Mouse (Mus musculus): ENCODE results near the gene Focad. TPM values are rescaled to one million over a fixed set of nuclear protein-coding genes. Genes with fewer than 3 reads are reported as not detected.

Focad gene
- polyA plus RNA-seq, 1 experiment from 2014 or later, result 18.6 TPM

DNA sequence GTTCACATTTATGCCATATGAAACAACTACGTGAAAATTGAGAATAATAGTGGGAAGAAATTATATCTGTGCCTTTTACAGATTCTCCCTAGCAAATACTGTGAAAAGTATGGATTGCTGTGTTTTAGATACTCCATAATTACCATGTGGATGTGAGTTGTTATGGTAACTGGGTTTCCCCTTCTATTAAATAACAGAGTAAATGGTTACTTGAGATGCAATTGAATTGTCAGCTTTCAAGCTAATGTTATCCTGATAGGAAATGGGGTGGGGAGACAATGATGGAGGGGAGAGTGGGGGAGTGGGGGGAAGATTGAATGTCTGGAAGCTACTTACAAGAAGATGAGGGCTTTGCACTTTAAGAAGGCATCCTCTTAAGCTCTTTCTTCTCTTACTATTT lies 225.6 kb downstream of the Focad start:
- Histone ChIP-seq H3K4me3 (ENCODE audit: low read depth, low read length) (no peak overlapping the region), H3K4me1 (ENCODE audit: control insufficient read depth, insufficient read depth, low read length) (no peaks in the 10 kb centered on the region), H3K27me3 (replicated peaks; ENCODE audit: control insufficient read depth, insufficient read depth, low read length) (no peaks in the 10 kb centered on the region), H3K4me2 (ENCODE audit: low read depth, low read length) (no peak overlapping the region), H3K9ac (ENCODE audit: low read depth, low read length) (no peak overlapping the region), H3K36me3 (ENCODE audit: control insufficient read depth, insufficient read depth, low read length) (no peaks in the 10 kb centered on the region), H3K9me3 (ENCODE audit: control insufficient read depth, low read length) (no peaks in the 10 kb centered on the region), H3K27ac (replicated peaks; ENCODE audit: low read depth, low read length) (no peak overlapping the region)
- ATAC-seq (ENCODE audit: low read depth), result no peak
- 81% methylated on average over 1 of the region's 1 CpGs for WGBS
- no peak for DNase-seq (ENCODE audit: low spot score)

DNA sequence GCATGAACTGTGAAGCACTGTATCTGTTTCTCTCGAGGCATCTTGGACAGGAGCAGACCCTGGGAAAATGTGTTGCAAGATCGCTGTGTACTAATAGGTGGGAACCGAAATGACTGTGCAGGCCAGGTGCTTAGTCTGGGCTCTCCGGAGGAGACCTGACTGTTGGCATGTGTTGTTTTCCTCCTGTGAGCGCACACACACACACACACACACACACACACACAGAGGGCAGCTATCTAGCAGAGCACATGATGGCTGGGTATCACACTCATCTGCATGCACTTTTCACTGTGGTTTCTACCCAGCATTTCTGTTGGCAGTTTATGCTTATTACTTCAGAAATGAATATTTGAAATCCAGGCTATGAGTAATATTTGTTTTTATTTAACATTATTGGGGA lies 231.0 kb downstream of the Focad start:
- Histone ChIP-seq H3K4me1 (ENCODE audit: control insufficient read depth, insufficient read depth, low read length) (no peaks in the 10 kb centered on the region), H3K9ac (ENCODE audit: low read depth, low read length) (no peak overlapping the region), H3K9me3 (ENCODE audit: control insufficient read depth, low read length) (no peaks in the 10 kb centered on the region), H3K36me3 (ENCODE audit: control insufficient read depth, insufficient read depth, low read length) (no peaks in the 10 kb centered on the region), H3K4me3 (ENCODE audit: low read depth, low read length) (no peak overlapping the region), H3K27me3 (replicated peaks; ENCODE audit: control insufficient read depth, insufficient read depth, low read length) (no peaks in the 10 kb centered on the region), H3K4me2 (ENCODE audit: low read depth, low read length) (no peak overlapping the region), H3K27ac (replicated peaks; ENCODE audit: low read depth, low read length) (no peak overlapping the region)
- no peak for DNase-seq (ENCODE audit: low spot score)
- ATAC-seq (ENCODE audit: low read depth), result no peak
- WGBS, result 77% methylated on average over 5 of the region's 5 CpGs

DNA sequence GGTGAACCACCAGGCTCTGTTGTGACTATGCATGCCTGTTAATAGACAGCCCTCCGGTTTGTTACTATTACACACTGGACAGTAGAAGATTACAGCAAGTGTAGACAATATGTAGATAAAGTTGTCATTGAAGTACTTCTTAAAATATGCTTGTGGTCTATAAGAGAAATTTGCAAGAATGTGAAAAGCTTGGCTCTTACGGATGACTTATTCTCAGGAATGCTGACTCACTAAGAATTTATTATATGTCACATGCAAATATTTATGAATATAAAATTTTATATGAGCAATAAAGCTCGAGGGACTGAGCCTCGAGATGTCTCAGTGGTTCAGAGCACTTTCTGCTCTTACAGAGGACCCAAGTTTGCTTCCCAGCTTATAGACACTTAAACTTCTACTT lies 240.1 kb downstream of the Focad start:
- Histone ChIP-seq H3K36me3 (ENCODE audit: control insufficient read depth, insufficient read depth, low read length) (no peaks in the 10 kb centered on the region), H3K4me1 (ENCODE audit: control insufficient read depth, insufficient read depth, low read length) (peaks cover 13% of the 10 kb centered on the region), H3K27ac (replicated peaks; ENCODE audit: low read depth, low read length) (no peak overlapping the region), H3K9me3 (ENCODE audit: control insufficient read depth, low read length) (no peaks in the 10 kb centered on the region), H3K4me3 (ENCODE audit: low read depth, low read length) (no peak overlapping the region), H3K9ac (ENCODE audit: low read depth, low read length) (no peak overlapping the region), H3K4me2 (ENCODE audit: low read depth, low read length) (no peak overlapping the region), H3K27me3 (replicated peaks; ENCODE audit: control insufficient read depth, insufficient read depth, low read length) (no peaks in the 10 kb centered on the region)
- 67% methylated on average over 4 of the region's 4 CpGs for WGBS
- DNase-seq (ENCODE audit: low spot score), result no peak
- ATAC-seq (ENCODE audit: low read depth), result no peak

DNA sequence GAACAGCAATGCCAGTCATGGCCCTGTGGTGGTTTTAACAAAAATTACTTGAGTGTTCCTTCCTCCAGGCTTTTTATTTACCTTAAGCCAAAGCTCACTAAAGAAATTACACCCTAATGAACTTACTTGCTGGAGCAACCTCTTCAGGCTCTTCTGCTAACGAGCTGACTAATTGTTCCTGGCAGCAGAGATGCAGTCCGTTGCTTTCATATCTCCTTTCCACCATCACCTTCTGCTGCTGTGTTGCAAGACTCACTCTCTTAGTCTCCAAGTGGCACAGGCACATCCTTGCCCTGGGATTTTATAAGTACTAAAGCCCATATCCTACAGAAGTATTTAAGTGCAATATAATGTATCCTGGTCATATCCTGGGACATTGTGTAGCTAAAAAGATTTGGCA lies 242.3 kb downstream of the Focad start:
- H3K4me1 ChIP-seq (ENCODE audit: control insufficient read depth, insufficient read depth, low read length), result peaks cover 13% of the 10 kb centered on the region
- DNase-seq (ENCODE audit: low spot score) (no peak), ATAC-seq (ENCODE audit: low read depth) (no peak)
- H3K9ac ChIP-seq (ENCODE audit: low read depth, low read length), result no peak overlapping the region
- no peaks in the 10 kb centered on the region for H3K27me3 ChIP-seq (replicated peaks; ENCODE audit: control insufficient read depth, insufficient read depth, low read length)
- no peak overlapping the region for H3K4me3 ChIP-seq (ENCODE audit: low read depth, low read length)
- no peak overlapping the region for H3K4me2 ChIP-seq (ENCODE audit: low read depth, low read length)
- H3K9me3 ChIP-seq (ENCODE audit: control insufficient read depth, low read length), result no peaks in the 10 kb centered on the region
- 62% methylated on average over 2 of the region's 2 CpGs for WGBS
- H3K27ac ChIP-seq (replicated peaks; ENCODE audit: low read depth, low read length), result no peak overlapping the region
- no peaks in the 10 kb centered on the region for H3K36me3 ChIP-seq (ENCODE audit: control insufficient read depth, insufficient read depth, low read length)

DNA sequence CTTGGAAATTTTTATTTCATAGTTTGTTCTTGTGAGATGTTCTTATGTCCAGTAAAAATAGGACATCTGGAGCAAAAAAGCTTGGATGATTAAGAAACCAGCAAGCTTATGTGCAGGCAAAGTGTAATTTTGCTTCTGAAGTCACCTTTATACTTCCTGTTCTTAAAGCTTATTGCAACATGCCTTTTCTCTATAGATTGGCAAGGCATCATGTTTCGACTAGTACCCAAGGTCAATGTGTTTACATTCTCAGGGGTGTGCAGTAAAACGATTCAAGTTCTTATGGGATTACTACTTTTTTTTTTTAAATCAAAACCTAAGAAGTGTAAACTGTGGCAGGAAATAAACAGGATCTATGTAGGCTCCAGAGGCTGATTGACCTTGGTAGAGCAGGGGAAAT lies 242.9 kb downstream of the Focad start:
- ATAC-seq (ENCODE audit: low read depth) (no peak; the same call in 1 of the 2 replicates), DNase-seq (ENCODE audit: low spot score) (no peak)
- H3K27me3 ChIP-seq (replicated peaks; ENCODE audit: control insufficient read depth, insufficient read depth, low read length), result no peaks in the 10 kb centered on the region
- H3K4me3 ChIP-seq (ENCODE audit: low read depth, low read length), result no peak overlapping the region
- no peaks in the 10 kb centered on the region for H3K36me3 ChIP-seq (ENCODE audit: control insufficient read depth, insufficient read depth, low read length)
- WGBS, result 29% methylated on average over 2 of the region's 2 CpGs
- peaks cover 13% of the 10 kb centered on the region for H3K4me1 ChIP-seq (ENCODE audit: control insufficient read depth, insufficient read depth, low read length)
- H3K9me3 ChIP-seq (ENCODE audit: control insufficient read depth, low read length), result no peaks in the 10 kb centered on the region
- H3K27ac ChIP-seq (replicated peaks; ENCODE audit: low read depth, low read length), result no peak overlapping the region
- no peak overlapping the region for H3K4me2 ChIP-seq (ENCODE audit: low read depth, low read length)
- H3K9ac ChIP-seq (ENCODE audit: low read depth, low read length), result no peak overlapping the region

DNA sequence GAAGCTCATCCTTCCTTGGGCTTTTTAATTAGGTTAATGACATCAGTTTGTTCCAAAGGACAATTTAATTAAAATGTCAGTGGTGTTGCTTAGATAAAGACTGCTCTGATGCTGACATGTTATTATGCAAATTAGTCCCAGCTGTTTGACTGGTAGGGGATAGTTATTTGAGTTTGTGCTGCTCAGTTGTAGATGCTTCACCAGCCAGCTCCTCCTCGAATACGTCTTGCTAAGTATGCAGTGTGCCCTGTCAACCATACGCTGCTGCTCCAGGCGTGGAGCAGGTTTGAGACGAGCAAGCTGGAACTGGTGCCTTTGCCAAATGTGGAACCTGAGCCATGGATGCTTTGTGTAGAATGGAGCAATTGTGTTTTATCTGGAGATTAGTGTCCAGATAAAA lies 243.7 kb downstream of the Focad start:
- Histone ChIP-seq H3K36me3 (ENCODE audit: control insufficient read depth, insufficient read depth, low read length) (no peaks in the 10 kb centered on the region), H3K9ac (ENCODE audit: low read depth, low read length) (no peak overlapping the region), H3K4me2 (ENCODE audit: low read depth, low read length) (no peak overlapping the region), H3K27me3 (replicated peaks; ENCODE audit: control insufficient read depth, insufficient read depth, low read length) (no peaks in the 10 kb centered on the region), H3K4me1 (ENCODE audit: control insufficient read depth, insufficient read depth, low read length) (peaks cover 13% of the 10 kb centered on the region), H3K27ac (replicated peaks; ENCODE audit: low read depth, low read length) (0 out of 2 replicates have a peak overlapping the region, but pooled peaks have one; percentile 28), H3K9me3 (ENCODE audit: control insufficient read depth, low read length) (no peaks in the 10 kb centered on the region), H3K4me3 (ENCODE audit: low read depth, low read length) (no peak overlapping the region)
- peak; percentile 71 for DNase-seq (ENCODE audit: low spot score)
- peak; percentile 79 for ATAC-seq (ENCODE audit: low read depth)
- WGBS, result 19% methylated on average over 5 of the region's 5 CpGs

DNA sequence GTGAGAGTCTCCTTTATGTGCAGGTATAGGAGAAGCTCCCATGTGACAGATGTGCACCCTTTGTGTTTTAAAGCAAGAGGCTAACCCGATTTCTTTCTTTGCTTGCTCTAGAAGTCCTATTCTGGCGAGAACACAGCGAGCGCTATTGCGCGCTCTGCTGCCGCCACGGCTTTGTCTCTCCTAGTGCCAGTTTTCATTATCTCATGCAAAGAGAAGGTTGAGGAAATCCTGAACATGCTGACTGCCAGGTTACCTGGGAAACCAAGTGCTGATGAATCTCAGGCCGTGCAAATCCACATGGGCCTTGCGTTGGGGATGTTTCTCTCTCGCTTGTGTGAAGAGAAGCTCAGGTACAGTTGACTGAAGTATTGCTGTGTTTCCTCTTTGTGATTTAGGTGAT lies 250.0 kb downstream of the Focad start:
- no peaks in the 10 kb centered on the region for H3K27me3 ChIP-seq (replicated peaks; ENCODE audit: control insufficient read depth, insufficient read depth, low read length)
- H3K9ac ChIP-seq (ENCODE audit: low read depth, low read length), result no peak overlapping the region
- ATAC-seq (ENCODE audit: low read depth) (no peak), DNase-seq (ENCODE audit: low spot score) (no peak)
- no peaks in the 10 kb centered on the region for H3K4me1 ChIP-seq (ENCODE audit: control insufficient read depth, insufficient read depth, low read length)
- H3K4me2 ChIP-seq (ENCODE audit: low read depth, low read length), result no peak overlapping the region
- no peak overlapping the region for H3K4me3 ChIP-seq (ENCODE audit: low read depth, low read length)
- WGBS, result 88% methylated on average over 11 of the region's 11 CpGs
- no peak overlapping the region for H3K27ac ChIP-seq (replicated peaks; ENCODE audit: low read depth, low read length)
- no peaks in the 10 kb centered on the region for H3K9me3 ChIP-seq (ENCODE audit: control insufficient read depth, low read length)
- H3K36me3 ChIP-seq (ENCODE audit: control insufficient read depth, insufficient read depth, low read length), result no peaks in the 10 kb centered on the region

DNA sequence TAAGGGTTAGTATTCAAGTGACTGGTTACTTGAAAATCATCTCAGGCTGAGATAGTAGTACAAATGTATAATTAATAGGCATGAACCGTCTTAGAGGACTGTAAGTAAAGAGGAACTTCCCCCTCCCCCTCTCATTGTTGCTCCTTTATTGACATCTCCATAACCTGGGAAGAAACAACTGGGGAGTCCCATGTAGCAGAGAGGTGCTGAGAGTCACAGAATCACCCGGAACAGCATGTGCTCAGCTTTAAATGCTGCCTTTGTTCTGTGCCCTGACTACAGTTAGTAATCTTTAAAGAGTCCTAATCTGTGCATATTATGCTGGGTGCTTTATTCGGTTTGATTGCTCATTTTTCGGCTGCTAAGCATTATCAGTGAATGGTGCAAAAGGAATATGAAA lies 250.6 kb downstream of the Focad start:
- DNase-seq (ENCODE audit: low spot score), result no peak
- H3K9ac ChIP-seq (ENCODE audit: low read depth, low read length), result no peak overlapping the region
- H3K4me1 ChIP-seq (ENCODE audit: control insufficient read depth, insufficient read depth, low read length), result no peaks in the 10 kb centered on the region
- no peak overlapping the region for H3K27ac ChIP-seq (replicated peaks; ENCODE audit: low read depth, low read length)
- ATAC-seq (ENCODE audit: low read depth), result no peak
- H3K36me3 ChIP-seq (ENCODE audit: control insufficient read depth, insufficient read depth, low read length), result no peaks in the 10 kb centered on the region
- H3K4me3 ChIP-seq (ENCODE audit: low read depth, low read length), result no peak overlapping the region
- no peaks in the 10 kb centered on the region for H3K9me3 ChIP-seq (ENCODE audit: control insufficient read depth, low read length)
- 76% methylated on average over 4 of the region's 4 CpGs for WGBS
- no peaks in the 10 kb centered on the region for H3K27me3 ChIP-seq (replicated peaks; ENCODE audit: control insufficient read depth, insufficient read depth, low read length)
- no peak overlapping the region for H3K4me2 ChIP-seq (ENCODE audit: low read depth, low read length)

DNA sequence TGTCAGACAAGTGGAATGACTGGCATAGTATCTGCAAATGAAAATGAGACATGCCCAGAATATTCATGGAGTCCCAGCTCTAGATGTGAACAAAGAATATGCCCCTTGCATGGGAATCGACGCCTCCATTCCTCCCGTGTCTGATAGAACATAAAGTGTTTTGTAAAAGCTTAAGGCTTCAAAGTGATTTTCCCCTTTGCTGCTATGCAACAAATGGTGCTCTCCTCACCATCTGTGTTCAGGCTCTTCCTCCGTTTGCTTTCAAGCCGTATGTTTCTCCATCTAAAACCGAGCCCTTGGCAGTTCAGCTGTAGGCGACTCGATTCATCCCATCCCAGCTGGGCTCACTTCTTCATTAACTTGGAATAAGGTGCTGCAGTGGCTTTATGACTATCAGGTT lies 251.5 kb downstream of the Focad start:
- DNase-seq (ENCODE audit: low spot score) (no peak), ATAC-seq (ENCODE audit: low read depth) (no peak)
- no peaks in the 10 kb centered on the region for H3K27me3 ChIP-seq (replicated peaks; ENCODE audit: control insufficient read depth, insufficient read depth, low read length)
- H3K4me3 ChIP-seq (ENCODE audit: low read depth, low read length), result no peak overlapping the region
- 84% methylated on average over 8 of the region's 8 CpGs for WGBS
- no peak overlapping the region for H3K4me2 ChIP-seq (ENCODE audit: low read depth, low read length)
- H3K9me3 ChIP-seq (ENCODE audit: control insufficient read depth, low read length), result no peaks in the 10 kb centered on the region
- H3K9ac ChIP-seq (ENCODE audit: low read depth, low read length), result no peak overlapping the region
- no peaks in the 10 kb centered on the region for H3K4me1 ChIP-seq (ENCODE audit: control insufficient read depth, insufficient read depth, low read length)
- no peaks in the 10 kb centered on the region for H3K36me3 ChIP-seq (ENCODE audit: control insufficient read depth, insufficient read depth, low read length)
- H3K27ac ChIP-seq (replicated peaks; ENCODE audit: low read depth, low read length), result no peak overlapping the region
